Mouse (Mus musculus) cerebellum, adult (tissue): Measurements from ENCODE around the gene Kctd4.
"Not testable (repeated sequence)": the region's sequence is repeated elsewhere in the genome, so short reads cannot be mapped to it uniquely, and the experiment has no call there.

Source experiments
- ATAC-seq: cut with Nextera tagmentation; 2 replicates; pipeline ENCODE4 v1.9.2; 2017; ENCODE audit warnings: mild to moderate bottlenecking, moderate library complexity, mixed read lengths; ENCODE audit not compliant: insufficient number of reproducible peaks, low FRiP score, low TSS enrichment

The Kctd4 gene

DNA sequence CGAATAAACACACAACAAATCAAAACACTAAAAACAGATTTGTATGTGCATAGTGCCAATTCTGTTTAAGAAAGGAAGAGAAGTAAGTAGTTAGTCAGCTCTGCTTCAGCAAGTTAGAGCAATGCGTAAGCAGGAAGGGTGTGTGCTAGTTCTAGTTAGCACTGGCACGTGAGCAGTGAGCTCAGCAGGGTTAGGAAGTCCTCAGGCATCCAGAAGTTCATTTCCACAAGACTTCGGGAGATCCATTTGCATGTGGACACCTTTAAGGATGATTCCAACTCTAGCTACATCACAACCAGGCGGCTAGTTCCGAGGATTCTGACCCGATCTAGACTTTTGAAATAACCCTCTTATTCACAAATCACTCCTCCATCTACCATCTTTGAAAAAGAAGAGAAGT is at the start of gene Kctd4:
Gene Kctd4 (plus strand): TSS at position 244 of the 400 bp plus-strand sequence.
- ATAC-seq = no peak

DNA sequence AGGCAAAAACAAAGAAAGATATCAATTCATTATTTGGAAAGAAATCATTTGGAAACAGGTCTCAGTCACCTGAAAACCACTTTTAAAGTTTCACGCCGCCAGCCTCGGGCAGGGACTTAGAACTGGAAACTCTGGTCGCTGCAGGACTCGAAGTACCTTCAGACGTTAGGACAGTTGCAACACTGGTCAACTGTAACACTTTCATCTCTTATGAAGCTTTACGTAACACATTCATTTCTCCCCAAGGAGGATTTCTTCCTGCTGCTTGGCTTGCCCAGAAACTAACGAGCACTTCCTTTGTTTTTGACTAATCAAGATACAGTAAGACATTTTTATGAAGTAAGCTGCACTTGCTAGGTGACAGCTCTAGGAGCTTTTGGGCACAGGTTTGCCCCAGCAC is 47.9 kb upstream of the Kctd4 start:
- ATAC-seq = no peak

DNA sequence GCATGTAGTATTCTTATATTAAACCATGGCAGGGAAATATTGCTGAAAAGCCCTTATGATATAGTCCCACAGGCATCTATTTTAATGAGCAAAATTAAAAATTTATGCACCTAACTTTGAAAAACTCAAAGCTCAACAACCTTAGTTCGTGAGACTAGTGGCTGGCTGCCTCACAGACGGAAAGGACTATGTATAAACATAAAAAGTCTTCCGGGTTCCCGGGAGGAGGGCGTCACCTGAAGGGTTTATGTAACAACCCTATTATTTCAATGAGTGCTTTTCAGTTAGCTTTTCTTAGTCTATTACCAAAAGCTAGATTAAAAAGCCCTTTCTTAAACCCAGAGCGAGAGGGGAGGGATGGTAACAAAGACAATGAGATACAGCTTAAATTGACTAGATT is 42.8 kb upstream of the Kctd4 start:
- ATAC-seq = no peak

DNA sequence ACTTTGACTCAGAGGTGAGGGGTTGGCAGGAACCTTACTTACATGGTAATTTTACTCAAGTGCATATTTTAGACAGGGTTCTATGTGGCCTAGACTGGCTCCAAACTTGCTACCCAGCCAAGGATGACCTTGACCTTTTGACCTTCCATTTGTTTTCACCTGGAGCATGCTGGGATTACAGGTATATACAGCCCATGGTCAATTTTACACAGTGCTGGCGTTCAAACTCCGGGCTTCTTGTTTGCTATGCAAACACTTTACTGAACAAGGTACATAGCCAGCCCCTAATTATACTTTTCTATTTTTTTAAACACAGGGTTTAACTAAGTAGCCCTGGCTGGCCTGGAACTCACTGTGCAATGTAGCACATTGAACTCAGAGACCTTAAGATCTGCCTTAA is 42.1 kb upstream of the Kctd4 start:
- no peak for ATAC-seq

DNA sequence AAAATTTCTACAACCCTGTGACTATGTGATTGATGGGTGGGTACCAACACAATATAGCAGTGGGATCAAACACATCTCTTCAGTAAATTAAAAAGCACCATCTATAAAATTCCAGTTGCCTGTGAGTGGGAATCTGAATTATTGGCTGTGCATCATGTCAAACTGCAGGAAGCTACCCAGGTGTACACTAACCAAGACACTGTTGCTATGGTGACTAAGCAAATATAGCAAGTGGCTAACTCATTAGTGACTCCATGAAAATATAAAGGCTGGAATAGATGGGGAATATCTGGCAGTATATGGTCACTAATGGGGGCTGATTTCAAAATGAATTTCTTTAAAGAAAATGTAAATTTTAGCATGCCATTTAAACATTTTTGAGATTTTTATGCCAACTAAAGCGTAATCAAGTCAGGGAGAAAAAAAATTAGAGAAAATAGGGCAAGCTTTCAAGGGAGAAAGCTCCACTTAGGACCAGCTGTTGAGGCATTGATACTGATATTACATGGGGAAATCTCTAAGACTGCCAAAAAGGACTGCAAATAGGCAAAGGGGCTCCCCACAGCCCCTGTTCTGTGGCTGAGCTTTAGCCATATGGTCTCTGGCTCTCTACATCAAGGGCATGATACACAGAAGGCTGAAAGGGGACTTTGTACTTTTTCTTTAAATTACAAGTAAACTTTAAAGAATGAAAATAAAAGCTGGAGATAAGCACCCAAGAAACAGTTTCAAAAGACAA is 31.3 kb upstream of the Kctd4 start:
- ATAC-seq = no peak

DNA sequence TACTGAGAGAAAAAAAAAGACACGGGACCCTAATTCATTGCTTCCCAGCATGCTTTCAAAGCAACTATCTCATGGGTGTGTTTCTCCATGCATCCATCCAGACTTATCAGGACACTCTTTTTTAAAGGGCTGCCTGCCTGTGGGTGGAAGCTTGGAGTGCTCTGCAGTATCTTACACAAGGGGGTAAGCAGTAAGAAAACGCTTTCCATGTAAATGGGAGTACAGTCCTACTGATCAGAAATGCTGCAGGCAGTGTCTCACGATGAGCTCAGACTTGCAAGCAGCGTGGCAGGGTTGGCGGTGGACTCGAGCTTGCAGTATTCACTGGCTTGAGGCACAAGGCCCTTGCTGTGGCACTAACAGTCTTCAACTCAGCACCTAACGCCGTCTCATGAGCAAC is 25.1 kb upstream of the Kctd4 start:
- ATAC-seq = not testable (repeated sequence)

DNA sequence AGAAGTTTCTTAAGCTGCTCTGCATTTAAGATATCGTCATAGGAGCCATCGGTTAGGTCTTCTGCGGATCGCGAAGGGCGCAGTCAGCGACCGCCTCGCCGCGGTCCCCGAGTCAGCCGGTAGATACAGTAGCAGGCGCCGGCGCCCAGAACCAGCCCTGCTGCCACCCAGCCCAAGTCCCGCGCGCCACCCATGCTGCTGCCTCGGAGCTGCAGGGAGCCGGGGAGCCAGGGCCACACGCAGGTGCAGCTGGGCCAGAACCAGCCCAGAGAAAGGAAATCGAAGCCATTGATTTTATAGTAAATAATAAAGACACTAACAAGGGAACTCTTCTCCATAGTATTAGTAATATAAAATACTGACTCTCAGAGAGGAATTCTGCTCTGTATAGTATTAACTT is 23.5 kb upstream of the Kctd4 start:
- ATAC-seq = no peak

DNA sequence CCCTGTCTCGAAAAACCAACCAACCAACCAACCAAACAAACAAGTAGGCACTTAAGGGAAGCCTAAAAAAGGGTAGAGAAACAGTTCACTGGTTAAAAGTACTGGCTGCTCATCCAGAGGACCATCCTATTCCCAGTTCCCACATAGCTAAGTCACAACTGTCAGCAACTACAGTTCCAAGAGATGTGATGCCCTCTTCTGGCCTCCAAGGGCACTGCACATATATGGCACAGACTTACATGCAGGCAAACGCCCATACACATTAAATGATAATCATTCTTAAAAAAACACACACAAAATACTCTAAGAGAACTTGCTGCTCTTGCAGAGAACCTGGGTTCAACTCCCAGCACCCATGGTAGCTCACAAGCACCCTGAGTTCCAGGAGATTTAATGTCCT is 20.4 kb upstream of the Kctd4 start:
- no peak for ATAC-seq

DNA sequence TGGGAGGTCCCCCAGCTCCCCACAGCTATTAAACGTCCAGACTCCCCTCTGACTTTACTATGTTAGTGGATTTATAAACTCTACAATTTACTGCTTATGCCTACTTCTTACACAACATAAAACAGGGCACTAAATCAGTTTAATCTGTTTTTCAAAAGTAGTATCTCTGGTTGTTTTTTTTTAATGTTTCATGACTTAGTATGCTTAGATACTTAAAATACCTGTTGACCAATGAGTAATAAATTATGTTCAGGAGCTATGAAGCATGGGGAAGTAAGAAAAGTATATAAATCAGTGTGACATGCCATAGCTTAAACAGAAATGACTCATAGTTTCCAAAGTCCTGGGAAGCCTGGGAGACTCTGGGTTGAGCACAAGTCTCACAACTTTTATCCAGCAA is 17.1 kb upstream of the Kctd4 start:
- ATAC-seq = no peak

DNA sequence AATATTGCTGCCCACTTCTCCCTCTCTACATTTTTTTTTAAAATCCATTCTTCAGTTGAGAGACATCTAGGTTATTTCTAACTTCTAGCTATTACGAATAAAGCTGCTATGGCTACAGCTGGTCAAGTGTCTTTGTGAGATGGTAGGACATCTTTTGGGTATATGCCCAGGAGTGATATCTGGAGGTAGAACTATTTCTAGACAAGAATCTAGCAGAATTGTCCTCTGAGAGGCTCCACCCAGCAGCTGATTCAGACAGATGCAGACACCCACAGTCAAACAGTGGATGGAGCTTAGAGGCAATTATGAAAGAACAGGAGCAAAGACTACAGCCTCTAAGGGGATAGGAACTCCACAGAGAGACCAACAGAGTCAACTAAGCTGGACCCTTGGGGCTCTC is 13.3 kb upstream of the Kctd4 start:
- no peak for ATAC-seq

DNA sequence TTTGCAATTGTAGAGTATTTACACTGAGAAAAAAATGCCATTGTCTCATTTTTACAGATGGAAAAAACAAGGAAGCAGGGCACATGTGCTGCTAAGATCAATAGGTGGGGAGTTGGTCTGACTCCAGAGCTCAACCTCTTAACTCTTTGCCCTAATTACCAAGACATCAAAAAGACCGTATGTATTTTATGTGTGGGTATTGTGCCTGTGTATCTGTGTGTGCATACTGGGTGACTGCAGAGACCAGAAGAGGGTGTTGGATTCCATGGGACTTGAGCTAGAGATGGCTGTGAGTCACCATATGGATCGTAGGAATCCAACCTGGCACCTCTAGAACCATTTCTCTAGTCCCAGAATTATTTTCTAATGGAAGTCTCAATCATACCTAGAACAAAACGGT is 12.4 kb upstream of the Kctd4 start:
- no peak for ATAC-seq

DNA sequence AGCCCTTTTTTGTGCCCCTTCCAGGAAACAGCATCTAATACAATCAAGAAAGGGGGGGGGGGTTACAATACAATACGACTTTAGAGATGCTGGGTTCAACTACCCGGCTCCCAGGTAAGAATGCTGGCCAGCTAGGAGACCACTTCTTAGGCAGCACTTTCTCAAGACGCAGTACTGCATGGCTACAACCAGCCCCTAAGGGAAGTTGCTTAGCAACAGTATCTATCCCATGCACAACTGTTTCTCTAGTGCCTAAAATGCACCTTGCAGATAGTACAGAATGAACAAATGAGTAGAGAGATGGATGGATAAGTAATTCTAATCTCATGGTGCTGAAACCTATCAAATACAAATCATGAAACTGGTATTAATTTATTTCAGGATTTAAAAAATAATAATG is 7.1 kb upstream of the Kctd4 start:
- no peak for ATAC-seq

DNA sequence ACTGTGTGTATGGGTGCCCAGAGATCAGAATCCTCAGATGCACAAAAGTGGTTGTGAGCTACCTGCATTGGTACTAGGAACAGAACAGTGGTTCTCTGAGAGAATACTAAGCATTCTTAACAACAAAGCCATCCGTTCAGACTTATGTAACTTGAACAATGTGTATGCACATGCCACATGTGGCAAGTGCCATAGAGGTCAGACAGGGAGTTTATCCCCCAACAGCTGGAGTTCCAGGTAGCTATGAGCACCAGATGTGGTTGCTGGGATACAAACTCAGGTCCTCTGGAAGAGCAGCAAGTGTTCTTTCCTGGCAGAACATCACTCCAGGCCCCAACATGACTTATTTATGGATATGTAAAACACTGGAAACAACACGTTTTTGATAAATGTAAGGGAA is 1.8 kb upstream of the Kctd4 start:
- ATAC-seq = no peak

DNA sequence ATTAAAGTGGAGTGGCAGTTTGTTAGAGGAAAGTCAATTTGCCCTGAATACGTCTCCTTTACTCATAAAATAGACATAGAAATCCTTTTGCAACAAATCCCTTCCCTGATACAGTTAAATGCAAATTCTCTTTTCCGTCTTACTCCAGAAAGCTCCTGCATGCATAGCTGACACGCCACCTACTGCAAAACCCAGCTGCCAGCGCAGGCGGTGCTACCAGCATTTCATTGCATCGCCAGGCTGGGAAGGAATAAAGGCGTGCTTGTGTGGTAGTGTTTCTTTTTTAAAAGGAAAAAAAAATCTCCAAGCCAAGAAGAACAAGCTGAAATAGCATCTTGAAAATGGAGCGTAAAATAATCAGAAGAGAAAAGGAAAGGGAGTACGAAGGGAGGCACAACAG is 7.4 kb downstream of the Kctd4 start:
- ATAC-seq = no peak

DNA sequence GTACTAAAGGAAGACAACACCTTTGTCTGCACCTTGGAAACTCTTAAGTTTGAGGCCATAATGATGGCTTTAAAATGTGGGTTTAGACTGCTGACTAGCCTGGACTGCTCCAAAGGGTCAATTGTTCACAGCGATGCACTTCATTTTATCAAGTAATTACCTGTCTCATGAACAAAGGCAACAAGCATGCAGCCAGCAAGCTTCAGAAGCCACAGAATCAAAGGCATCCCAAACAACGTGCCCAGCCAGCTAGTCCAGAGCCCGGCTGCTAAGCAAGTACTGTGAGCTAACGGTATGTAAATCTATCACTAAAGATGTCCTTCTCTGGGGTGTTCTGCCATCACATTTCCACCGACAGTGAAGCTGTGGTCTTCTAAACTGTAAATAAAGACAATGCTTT is 8.4 kb downstream of the Kctd4 start:
- ATAC-seq = no peak

DNA sequence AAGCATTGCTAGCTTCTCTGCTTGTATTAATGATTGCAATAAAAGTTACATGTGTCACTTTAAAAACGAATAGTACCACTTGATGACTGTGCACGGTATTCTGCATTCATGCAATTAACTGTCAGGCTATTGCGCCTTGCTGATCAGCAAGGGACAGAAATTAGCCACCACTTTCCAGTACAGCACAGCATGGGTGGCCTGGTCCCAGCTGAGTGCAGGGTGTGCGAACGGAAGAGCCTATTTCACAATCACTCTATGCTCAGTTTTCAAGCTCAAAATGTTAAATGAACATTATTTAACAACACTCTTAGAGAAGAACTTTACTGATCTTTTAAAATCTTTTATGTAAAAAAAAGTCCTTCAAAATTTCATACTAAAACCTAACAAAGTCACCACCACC is 9.2 kb downstream of the Kctd4 start:
- no peak for ATAC-seq

DNA sequence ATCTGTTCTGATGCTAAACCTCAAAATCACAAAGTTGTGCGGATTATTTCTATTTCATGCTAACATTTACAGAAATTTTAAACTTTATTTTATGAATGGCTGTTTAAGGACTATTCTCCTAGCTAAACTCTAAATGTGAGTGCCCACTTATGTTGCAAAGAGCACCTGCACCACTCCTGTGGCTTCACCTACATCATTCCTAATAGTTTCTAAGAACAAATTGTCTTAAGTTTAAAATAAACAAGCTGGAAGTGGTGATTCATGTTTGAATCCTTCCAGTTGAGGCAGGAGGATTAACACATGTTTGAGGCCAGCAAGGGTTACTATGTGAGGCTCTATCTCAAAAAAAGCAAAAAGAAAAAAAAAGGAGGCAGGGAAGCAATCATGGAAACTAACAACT is 9.6 kb downstream of the Kctd4 start:
- no peak for ATAC-seq

DNA sequence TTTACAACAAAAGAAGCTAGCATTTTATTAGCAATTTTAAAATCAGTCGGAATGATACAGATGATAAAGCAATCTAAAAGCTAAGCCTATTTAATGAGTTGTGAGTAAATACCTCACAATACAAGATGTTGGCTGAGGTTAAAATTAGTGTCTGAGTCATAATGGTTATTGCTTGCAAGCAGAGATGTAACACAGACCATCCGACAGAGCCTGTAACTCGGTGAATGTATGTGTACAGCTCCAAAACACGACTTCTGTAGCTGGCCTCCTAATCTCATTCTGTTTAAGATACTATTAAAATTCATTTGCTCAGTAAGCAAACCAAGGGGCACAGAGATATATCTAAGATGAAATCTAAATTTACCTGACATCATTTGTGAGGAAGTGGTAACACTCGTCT is 12.5 kb downstream of the Kctd4 start:
- no peak for ATAC-seq

DNA sequence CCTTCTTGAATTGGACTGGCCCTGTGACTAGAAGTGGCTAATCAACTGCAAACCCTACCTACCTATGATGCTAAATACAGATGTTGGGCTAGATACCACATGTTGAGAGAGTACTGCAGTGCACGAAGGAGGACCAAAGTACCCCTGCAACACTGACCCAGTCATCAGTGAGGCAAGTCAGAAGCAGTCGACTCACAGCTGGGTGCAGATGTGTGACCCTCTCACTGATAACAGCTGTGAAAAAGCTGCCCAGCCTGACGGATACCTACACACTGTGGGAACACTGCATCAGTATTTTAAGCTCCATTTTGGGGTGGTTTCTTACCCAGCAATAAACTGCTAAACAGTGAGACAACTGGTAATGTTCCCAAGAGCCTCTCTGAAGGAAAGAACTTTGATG is 21.3 kb downstream of the Kctd4 start:
- ATAC-seq = no peak

DNA sequence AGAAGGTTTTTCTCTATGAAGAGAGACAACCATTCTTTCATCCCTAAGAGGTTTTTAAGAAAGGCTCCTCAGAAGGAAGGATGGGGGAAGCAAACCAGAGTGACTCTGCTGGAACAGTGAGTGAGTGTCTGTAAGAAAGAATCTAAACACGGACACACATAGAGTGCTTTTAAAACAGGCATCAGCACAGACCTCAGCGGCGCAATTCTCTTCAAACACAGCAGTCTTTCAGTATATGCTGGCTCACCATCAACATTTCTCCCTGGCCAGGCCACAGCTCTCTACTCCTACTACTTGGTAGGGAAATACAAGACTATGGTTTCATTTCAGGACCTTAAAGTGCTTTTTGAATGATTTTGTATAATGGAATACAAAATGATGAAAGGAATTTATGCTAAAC is 26.4 kb downstream of the Kctd4 start:
- ATAC-seq = no peak

DNA sequence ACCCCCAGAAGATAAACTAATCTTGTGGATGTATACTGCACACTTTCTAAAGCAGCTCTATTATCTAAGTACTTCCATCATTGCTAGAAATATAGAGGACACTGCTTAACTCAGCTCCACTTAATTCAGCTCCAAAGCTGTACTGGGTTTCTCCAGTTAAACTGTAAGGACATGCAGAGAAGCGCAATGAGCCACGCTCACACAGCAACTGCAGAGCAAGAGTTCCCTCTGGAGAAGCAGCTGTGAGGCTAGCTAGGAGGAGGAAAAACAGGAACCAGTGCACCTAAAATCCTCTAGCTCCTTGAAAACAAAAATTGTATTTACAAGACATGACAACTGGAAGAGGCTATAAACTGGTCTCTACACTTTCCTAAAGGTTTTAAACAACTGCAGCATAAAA is 29.1 kb downstream of the Kctd4 start:
- no peak for ATAC-seq

DNA sequence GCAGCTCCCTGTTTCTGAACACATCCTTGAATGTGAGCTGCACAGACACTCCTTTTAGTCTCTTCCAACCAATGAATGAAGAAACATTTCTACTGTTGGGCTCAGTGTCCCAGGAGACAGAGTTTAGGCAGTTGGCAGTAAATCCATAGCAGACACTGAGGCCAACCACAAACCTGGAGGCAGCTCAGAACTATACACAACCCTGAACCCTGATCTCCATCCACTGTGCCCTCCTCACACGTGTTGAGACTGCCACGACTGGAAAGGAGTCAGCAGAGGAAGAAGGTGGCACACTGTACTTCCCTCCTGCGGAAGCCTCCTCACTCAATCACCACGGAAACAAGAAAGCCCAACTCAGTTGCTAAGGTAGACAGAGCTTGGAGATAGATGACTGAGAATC is 30.3 kb downstream of the Kctd4 start:
- no peak for ATAC-seq
